Mouse (Mus musculus): ENCODE data around the gene Srrm3. TPM values are rescaled to one million over a fixed set of nuclear protein-coding genes. Genes with fewer than 3 reads are reported as not detected.

Srrm3 gene
- polyA plus RNA-seq, 1 experiment = not detected

DNA sequence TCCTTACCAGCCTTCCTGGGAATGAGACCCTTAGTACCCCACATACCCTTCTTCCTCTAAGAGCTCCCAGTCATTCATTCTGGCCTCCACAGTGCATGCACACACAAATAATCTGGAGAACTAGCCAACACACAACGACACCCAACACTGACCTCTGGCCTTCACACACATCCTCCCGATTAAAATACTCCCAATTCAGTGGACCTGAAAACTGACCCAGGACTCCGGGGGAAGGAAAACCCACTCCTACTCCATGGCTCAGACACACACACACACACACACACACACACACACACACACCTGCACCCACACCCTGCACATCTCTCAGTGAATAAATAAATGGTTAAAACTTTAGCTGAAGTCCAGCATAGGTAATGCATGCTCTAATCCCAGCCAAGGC is 113.2 kb downstream of the Srrm3 start:
- TF ChIP-seq POLR2A (IDR thresholded peaks at IDR 0.05; ENCODE audit: insufficient read depth, low read depth, low read length) = no peak
- no peak for TF ChIP-seq CTCF (IDR thresholded peaks at IDR 0.05; ENCODE audit: insufficient read depth, low read depth, low read length)
- 89% methylated on average over 3 of the region's 3 CpGs for WGBS
- Histone ChIP-seq H3K4me3 (ENCODE audit: insufficient read depth, low read depth, low read length) (no peak overlapping the region), H3K4me1 (ENCODE audit: control insufficient read depth, insufficient read depth, low read length) (peaks cover 15% of the 10 kb centered on the region), H3K27ac (ENCODE audit: insufficient read depth, low read depth, low read length) (no peak overlapping the region)

DNA sequence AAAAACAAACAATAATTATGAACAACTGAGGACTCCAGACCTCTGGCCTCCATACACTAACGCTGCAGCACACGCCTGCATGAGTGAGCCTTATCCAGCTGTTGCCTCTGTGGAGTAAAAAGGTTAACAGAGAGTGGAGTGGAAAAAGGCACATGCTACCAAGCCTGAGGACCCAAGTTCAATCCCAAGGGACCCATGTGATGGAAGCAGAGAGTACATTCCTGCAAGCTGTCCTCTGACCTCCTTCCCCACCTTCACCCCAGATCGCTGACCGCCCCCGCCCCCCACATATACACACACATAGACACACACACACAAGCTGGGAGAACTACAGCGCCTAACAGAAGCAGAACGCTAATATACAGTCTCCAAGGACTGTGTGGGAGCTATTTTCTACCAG is 117.2 kb downstream of the Srrm3 start:
- TF ChIP-seq POLR2A (IDR thresholded peaks at IDR 0.05; ENCODE audit: insufficient read depth, low read depth, low read length) (no peak), CTCF (IDR thresholded peaks at IDR 0.05; ENCODE audit: insufficient read depth, low read depth, low read length) (no peak)
- no peak overlapping the region for H3K4me3 ChIP-seq (ENCODE audit: insufficient read depth, low read depth, low read length)
- 80% methylated on average over 7 of the region's 7 CpGs for whole genome bisulfite sequencing
- H3K4me1 ChIP-seq (ENCODE audit: control insufficient read depth, insufficient read depth, low read length) = peaks cover 12% of the 10 kb centered on the region
- H3K27ac ChIP-seq (ENCODE audit: insufficient read depth, low read depth, low read length) = no peak overlapping the region

Other genes starting within 250 kb of the Srrm3 start
- gene Ccl26, start 243.3 kb upstream of the Srrm3 start, polyA plus RNA-seq (2012; ENCODE audit: insufficient read depth, insufficient read length, low replicate concordance, missing spikeins) = not detected in 2 replicates
- not detected in 2 replicates for gene Ccl24, start 233.8 kb upstream of the Srrm3 start, polyA plus RNA-seq (2012; ENCODE audit: insufficient read depth, insufficient read length, low replicate concordance, missing spikeins)
- not detected in 2 replicates for gene Rhbdd2, start 174.3 kb upstream of the Srrm3 start, polyA plus RNA-seq (2012; ENCODE audit: insufficient read depth, insufficient read length, low replicate concordance, missing spikeins)
- not detected in 2 replicates for gene Por, start 136.9 kb upstream of the Srrm3 start, polyA plus RNA-seq (2012; ENCODE audit: insufficient read depth, insufficient read length, low replicate concordance, missing spikeins)
- not detected in 2 replicates for gene Tmem120a, start 62.4 kb upstream of the Srrm3 start, polyA plus RNA-seq (2012; ENCODE audit: insufficient read depth, insufficient read length, low replicate concordance, missing spikeins)
- not detected in 2 replicates for gene Styxl1, start 28.5 kb upstream of the Srrm3 start, polyA plus RNA-seq (2012; ENCODE audit: insufficient read depth, insufficient read length, low replicate concordance, missing spikeins)
- gene Mdh2, start 28.4 kb upstream of the Srrm3 start, polyA plus RNA-seq (2012; ENCODE audit: insufficient read depth, insufficient read length, low replicate concordance, missing spikeins) = 359 and 724 TPM in 2 replicates
- gene Hspb1, start 81.0 kb downstream of the Srrm3 start, polyA plus RNA-seq (2012; ENCODE audit: insufficient read depth, insufficient read length, low replicate concordance, missing spikeins) = not detected in 2 replicates
- 235 and 282 TPM in 2 replicates for gene Ywhag, start 127.7 kb downstream of the Srrm3 start, polyA plus RNA-seq (2012; ENCODE audit: insufficient read depth, insufficient read length, low replicate concordance, missing spikeins)
- not detected in 2 replicates for gene Ssc4d, start 167.6 kb downstream of the Srrm3 start, polyA plus RNA-seq (2012; ENCODE audit: insufficient read depth, insufficient read length, low replicate concordance, missing spikeins)
- not detected in 2 replicates for gene Zp3, start 173.2 kb downstream of the Srrm3 start, polyA plus RNA-seq (2012; ENCODE audit: insufficient read depth, insufficient read length, low replicate concordance, missing spikeins)
- not detected in 2 replicates for gene Dtx2, start 187.9 kb downstream of the Srrm3 start, polyA plus RNA-seq (2012; ENCODE audit: insufficient read depth, insufficient read length, low replicate concordance, missing spikeins)
- gene Upk3b, start 231.6 kb downstream of the Srrm3 start, polyA plus RNA-seq (2012; ENCODE audit: insufficient read depth, insufficient read length, low replicate concordance, missing spikeins) = not detected in 2 replicates
- gene Upk3bl, start 247.6 kb downstream of the Srrm3 start, polyA plus RNA-seq (2012; ENCODE audit: insufficient read depth, insufficient read length, low replicate concordance, missing spikeins) = not detected in 2 replicates